Mouse (Mus musculus) neural tube, embryonic 12.5 days (tissue): ENCODE measurements at regions not wholly inside any gene's neighbourhood (a gene's known extent, or its start where the extent isn't known, plus 50 kb on each side); places are given as distances from the start of the nearest gene placed in this dataset.

ENCODE experiments used
- ATAC-seq: fragments of 200-750 bp; cut with Nextera tagmentation; 2 replicates; pipeline ENCODE4 v1.8.0; 2017; ENCODE audit warnings: low read depth, mild to moderate bottlenecking, moderate TSS enrichment, moderate library complexity; ENCODE audit not compliant: low FRiP score
- H3K27ac ChIP-seq: fragments of 300-500 bp; sonication (generic); 2 replicates; pipeline ENCODE4 v1.5.1; 2016
- H3K27me3 ChIP-seq: fragments of 300-500 bp; sonication (generic); replicated peaks from 2 replicates; pipeline ENCODE4 v1.6.1; 2016; ENCODE audit warnings: mild to moderate bottlenecking
- H3K36me3 ChIP-seq: fragments of 300-500 bp; sonication (generic); 2 replicates; pipeline ENCODE4 v1.6.1; 2016; ENCODE audit warnings: mild to moderate bottlenecking
- H3K4me1 ChIP-seq: fragments of 300-500 bp; sonication (generic); 2 replicates; pipeline ENCODE4 v1.6.1; 2016
- H3K4me2 ChIP-seq: fragments of 300-500 bp; sonication (generic); replicated peaks from 2 replicates; pipeline ENCODE4 v1.6.1; 2016; ENCODE audit warnings: mild to moderate bottlenecking
- H3K4me3 ChIP-seq: fragments of 300-500 bp; sonication (generic); 2 replicates; pipeline ENCODE4 v1.5.1; 2016
- H3K9ac ChIP-seq: fragments of 300-500 bp; sonication (generic); 2 replicates; pipeline ENCODE4 v1.6.1; 2016; ENCODE audit warnings: mild to moderate bottlenecking
- H3K9me3 ChIP-seq: fragments of 300-500 bp; sonication (generic); 2 replicates; pipeline ENCODE4 v1.6.1; 2016; ENCODE audit warnings: mild to moderate bottlenecking
- WGBS: fragments of 180-500 bp; shearing (Covaris S2); methylation state at CpG from one replicate; pipeline ENCODE4 v1.1.7; 2016; 5-methylcytosine and 5-hydroxymethylcytosine counted together

GRCm38 (mm10) chr13:114681887-114682286 lies 136.1 kb upstream of the Mocs2 start:
- Histone ChIP-seq H3K4me1 (no peaks in the 10 kb centered on the region), H3K9me3 (no peaks in the 10 kb centered on the region), H3K9ac (no peak overlapping the region), H3K4me2 (no peak overlapping the region), H3K4me3 (no peak overlapping the region), H3K36me3 (no peaks in the 10 kb centered on the region), H3K27ac (no peak overlapping the region), H3K27me3 (no peaks in the 10 kb centered on the region)
- ATAC-seq: no peak
- 83% methylated on average over 4 of the region's 4 CpGs for WGBS

GRCm38 (mm10) chr13:114682891-114683290 lies 135.1 kb upstream of the Mocs2 start:
- Histone ChIP-seq H3K4me2 (no peak overlapping the region), H3K9me3 (no peaks in the 10 kb centered on the region), H3K27ac (no peak overlapping the region), H3K36me3 (no peaks in the 10 kb centered on the region), H3K27me3 (no peaks in the 10 kb centered on the region), H3K4me3 (no peak overlapping the region), H3K4me1 (no peaks in the 10 kb centered on the region), H3K9ac (no peak overlapping the region)
- ATAC-seq: no peak
- 96% methylated on average over 5 of the region's 5 CpGs for WGBS

- Histone ChIP-seq H3K36me3 (no peaks in the 10 kb centered on the region), H3K4me3 (no peak overlapping the region), H3K27me3 (no peaks in the 10 kb centered on the region), H3K9ac (no peak overlapping the region), H3K4me1 (no peaks in the 10 kb centered on the region), H3K9me3 (no peaks in the 10 kb centered on the region), H3K4me2 (no peak overlapping the region), H3K27ac (no peak overlapping the region)
- no peak for ATAC-seq
- WGBS: 90% methylated on average over 1 of the region's 1 CpGs
Observed at GRCm38 (mm10) chr13:114684298-114684697, 133.7 kb upstream of the Mocs2 start.

DNA sequence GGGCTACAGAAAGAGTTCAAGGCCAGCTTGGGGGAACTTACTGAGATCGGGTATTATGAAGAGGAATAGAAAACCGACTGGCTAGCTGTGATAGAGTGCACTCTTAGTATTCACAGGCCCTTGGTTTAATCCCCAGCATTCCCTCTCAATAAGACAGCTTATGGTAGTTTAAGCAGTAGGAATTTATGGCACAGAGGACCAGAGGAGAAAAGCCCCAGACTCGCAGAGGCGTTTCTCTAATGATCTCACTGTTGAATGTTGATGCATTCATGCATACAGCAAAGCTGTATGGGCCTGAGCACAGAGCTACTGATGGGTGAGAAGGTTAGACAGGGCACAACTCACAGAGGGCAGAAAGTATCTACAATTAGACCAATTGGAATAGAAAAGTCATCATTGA lies 132.7 kb upstream of the Mocs2 start:
- H3K9ac ChIP-seq: no peak overlapping the region
- WGBS: 55% methylated on average over 4 of the region's 4 CpGs
- no peaks in the 10 kb centered on the region for H3K4me1 ChIP-seq
- no peaks in the 10 kb centered on the region for H3K9me3 ChIP-seq
- H3K36me3 ChIP-seq: no peaks in the 10 kb centered on the region
- no peak overlapping the region for H3K4me3 ChIP-seq
- no peak for ATAC-seq
- no peak overlapping the region for H3K27ac ChIP-seq
- H3K27me3 ChIP-seq: no peaks in the 10 kb centered on the region
- no peak overlapping the region for H3K4me2 ChIP-seq

DNA sequence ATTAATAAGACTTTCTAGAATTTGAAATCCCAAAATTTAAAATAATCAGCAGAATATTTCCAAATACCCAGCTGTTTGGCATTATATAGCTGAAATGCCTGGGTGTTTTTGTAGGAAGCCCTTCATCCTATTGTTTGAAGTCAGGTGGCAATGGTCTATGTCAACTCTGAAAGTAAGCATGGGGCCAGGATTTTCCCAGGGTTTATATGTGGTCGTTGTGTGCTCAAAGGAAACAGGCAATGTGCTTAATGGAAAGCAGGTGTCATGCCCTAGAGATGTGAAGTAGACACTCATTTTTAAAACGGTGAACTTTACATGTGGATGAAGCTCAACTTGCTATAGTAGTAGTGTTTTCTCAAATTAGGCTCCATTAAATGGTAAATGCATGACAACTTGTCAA lies 105.4 kb upstream of the Mocs2 start:
- no peak overlapping the region for H3K9ac ChIP-seq
- WGBS: 66% methylated on average over 2 of the region's 2 CpGs
- no peaks in the 10 kb centered on the region for H3K9me3 ChIP-seq
- no peak overlapping the region for H3K4me3 ChIP-seq
- no peak overlapping the region for H3K4me2 ChIP-seq
- no peak overlapping the region for H3K27ac ChIP-seq
- H3K27me3 ChIP-seq: no peaks in the 10 kb centered on the region
- ATAC-seq: no peak
- H3K36me3 ChIP-seq: no peaks in the 10 kb centered on the region
- no peaks in the 10 kb centered on the region for H3K4me1 ChIP-seq

GRCm38 (mm10) chr13:114719771-114720170 lies 98.3 kb upstream of the Mocs2 start:
- Histone ChIP-seq H3K27me3 (no peaks in the 10 kb centered on the region), H3K9me3 (no peaks in the 10 kb centered on the region), H3K27ac (no peak overlapping the region), H3K4me1 (no peaks in the 10 kb centered on the region), H3K4me3 (no peak overlapping the region), H3K9ac (no peak overlapping the region), H3K4me2 (no peak overlapping the region), H3K36me3 (no peaks in the 10 kb centered on the region)
- no peak for ATAC-seq
- WGBS: 89% methylated on average over 4 of the region's 4 CpGs

DNA sequence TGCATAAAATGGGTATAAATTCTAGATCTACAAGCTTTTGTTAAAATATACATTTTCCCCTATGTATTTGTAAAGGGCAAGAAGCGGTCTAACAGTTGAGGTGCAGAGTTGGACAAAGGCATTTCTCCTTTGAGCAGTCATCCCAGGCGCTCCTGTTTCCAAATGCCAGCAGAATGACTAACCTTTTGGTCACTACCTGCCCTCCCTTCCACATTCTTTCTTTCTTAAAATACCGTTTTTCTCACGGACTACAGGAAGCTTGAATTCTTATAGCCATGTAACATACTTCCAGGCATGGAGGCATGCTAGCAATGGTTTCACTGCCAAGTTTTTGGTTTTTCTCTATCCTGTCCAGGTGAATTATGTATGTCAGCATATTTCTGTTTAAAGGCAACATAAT lies 91.2 kb upstream of the Mocs2 start:
- WGBS: 88% methylated on average over 4 of the region's 4 CpGs
- Histone ChIP-seq H3K36me3 (no peaks in the 10 kb centered on the region), H3K27me3 (no peaks in the 10 kb centered on the region), H3K4me3 (no peak overlapping the region), H3K27ac (no peak overlapping the region), H3K9me3 (no peaks in the 10 kb centered on the region), H3K4me1 (no peaks in the 10 kb centered on the region), H3K9ac (no peak overlapping the region), H3K4me2 (no peak overlapping the region)
- ATAC-seq: no peak

DNA sequence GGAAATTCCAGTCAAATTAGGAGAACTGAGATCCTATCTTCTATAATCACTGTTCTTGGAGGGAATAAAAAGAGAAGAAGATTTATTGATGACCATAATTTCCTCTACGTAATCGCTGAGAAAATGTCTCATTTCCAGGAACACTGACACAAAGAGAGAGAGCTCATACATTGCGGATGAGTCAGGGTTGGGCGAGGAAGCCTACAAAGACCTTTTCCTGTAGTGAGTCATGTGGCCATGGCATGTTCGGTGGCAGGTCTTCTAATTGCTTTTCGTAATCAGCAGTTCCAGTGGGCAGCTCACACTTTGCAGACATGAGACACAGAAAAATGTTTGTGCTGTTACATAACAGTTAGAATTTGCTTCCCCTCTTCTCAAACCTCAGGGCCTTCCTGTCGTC lies 83.0 kb upstream of the Mocs2 start:
- 86% methylated on average over 7 of the region's 7 CpGs for WGBS
- H3K27ac ChIP-seq: no peak overlapping the region
- H3K4me1 ChIP-seq: no peaks in the 10 kb centered on the region
- no peak overlapping the region for H3K4me3 ChIP-seq
- no peak for ATAC-seq
- no peaks in the 10 kb centered on the region for H3K27me3 ChIP-seq
- H3K9ac ChIP-seq: no peak overlapping the region
- no peaks in the 10 kb centered on the region for H3K36me3 ChIP-seq
- H3K4me2 ChIP-seq: no peak overlapping the region
- H3K9me3 ChIP-seq: no peaks in the 10 kb centered on the region

GRCm38 (mm10) chr13:114736066-114736465 lies 82.0 kb upstream of the Mocs2 start:
- no peak overlapping the region for H3K4me2 ChIP-seq
- H3K9ac ChIP-seq: no peak overlapping the region
- no peak overlapping the region for H3K4me3 ChIP-seq
- H3K36me3 ChIP-seq: no peaks in the 10 kb centered on the region
- 92% methylated on average over 4 of the region's 4 CpGs for WGBS
- no peaks in the 10 kb centered on the region for H3K4me1 ChIP-seq
- H3K27me3 ChIP-seq: no peaks in the 10 kb centered on the region
- no peak overlapping the region for H3K27ac ChIP-seq
- ATAC-seq: no peak
- H3K9me3 ChIP-seq: no peaks in the 10 kb centered on the region

DNA sequence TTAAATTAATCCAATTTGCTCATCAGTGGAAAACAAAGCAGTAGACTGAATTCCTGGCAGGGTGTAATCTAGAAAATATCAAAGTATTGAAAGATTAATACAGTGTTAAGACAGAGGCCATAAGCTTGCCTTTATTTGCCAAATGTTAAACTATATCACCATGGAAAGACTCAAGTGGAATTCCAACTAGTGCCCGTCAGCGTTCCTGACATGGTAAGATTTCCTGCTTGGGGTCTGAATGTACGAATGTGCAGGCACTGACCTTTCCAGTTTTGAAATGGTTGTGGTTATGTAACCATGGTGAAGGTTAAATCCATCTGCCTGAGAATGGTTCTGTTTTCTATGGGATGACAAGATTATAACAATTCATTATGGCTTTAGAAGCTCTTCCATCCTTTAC lies 75.5 kb upstream of the Mocs2 start:
- no peaks in the 10 kb centered on the region for H3K9me3 ChIP-seq
- no peak overlapping the region for H3K4me3 ChIP-seq
- H3K4me2 ChIP-seq: no peak overlapping the region
- H3K9ac ChIP-seq: no peak overlapping the region
- H3K4me1 ChIP-seq: no peaks in the 10 kb centered on the region
- H3K36me3 ChIP-seq: no peaks in the 10 kb centered on the region
- WGBS: 82% methylated on average over 3 of the region's 3 CpGs
- no peak overlapping the region for H3K27ac ChIP-seq
- H3K27me3 ChIP-seq: no peaks in the 10 kb centered on the region
- no peak for ATAC-seq

DNA sequence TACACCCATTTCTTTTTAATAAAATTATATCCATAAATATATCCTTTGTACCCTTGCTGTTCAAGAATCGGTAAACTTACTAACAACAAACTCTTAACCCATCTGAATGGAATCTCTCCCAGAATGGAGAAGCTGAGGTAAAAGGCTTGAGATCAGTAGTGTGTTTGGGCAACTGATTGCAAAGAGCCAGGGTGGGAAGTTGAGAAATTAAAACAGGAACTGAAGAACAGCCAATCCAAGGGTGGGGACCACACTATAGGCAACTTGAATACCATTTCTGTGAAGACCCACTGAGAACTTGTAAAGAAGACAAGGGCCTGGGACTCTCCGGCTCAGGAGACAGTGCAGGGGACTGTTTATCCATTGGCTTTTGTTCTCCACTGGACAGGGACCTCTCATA lies 72.2 kb upstream of the Mocs2 start:
- Histone ChIP-seq H3K36me3 (no peaks in the 10 kb centered on the region), H3K27me3 (no peaks in the 10 kb centered on the region), H3K27ac (no peak overlapping the region), H3K9me3 (no peaks in the 10 kb centered on the region), H3K4me1 (no peaks in the 10 kb centered on the region), H3K4me3 (no peak overlapping the region), H3K4me2 (no peak overlapping the region), H3K9ac (no peak overlapping the region)
- 91% methylated on average over 2 of the region's 2 CpGs for WGBS
- ATAC-seq: no peak

DNA sequence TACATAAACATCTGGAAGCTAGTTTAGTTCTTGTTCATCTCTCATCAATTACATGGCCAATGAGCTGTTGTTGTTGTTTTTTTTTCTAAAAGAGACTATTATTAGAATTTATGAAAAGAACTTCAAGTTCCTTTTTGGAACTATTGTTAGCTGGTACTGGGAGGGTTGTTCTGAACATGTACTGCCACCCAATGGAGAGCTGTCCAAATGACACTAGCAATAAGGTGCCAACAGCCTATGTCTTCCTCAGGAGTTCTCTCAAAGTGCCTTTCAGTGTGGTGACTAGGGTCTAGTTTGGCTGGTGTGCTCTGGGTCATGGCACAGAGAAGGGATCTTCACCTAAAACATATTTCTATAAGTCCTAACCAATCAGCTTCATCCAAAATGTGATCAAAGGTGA lies 60.6 kb upstream of the Mocs2 start:
- Histone ChIP-seq H3K27me3 (no peaks in the 10 kb centered on the region), H3K4me2 (no peak overlapping the region), H3K4me1 (no peaks in the 10 kb centered on the region), H3K36me3 (no peaks in the 10 kb centered on the region), H3K27ac (no peak overlapping the region), H3K9me3 (no peaks in the 10 kb centered on the region), H3K9ac (no peak overlapping the region), H3K4me3 (no peak overlapping the region)
- ATAC-seq: no peak

DNA sequence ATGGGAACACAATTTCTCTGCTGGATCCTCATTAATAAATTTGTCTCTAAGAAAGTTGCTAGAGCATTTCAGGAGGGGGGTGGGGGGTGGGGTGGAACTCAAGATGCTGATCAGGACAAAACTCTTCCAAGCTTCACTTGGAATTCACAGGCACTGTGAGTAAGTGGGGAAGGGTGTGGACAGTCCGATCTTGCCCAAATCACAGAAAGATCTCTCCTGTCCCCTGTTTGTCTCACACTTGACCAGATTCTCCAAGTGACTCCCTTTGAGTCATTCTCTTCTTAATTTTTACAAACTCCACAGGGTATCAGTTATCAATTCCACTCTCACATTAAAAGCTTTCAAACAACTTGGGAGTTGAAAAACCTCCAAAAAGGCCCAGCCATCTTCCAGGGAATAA lies 58.1 kb upstream of the Mocs2 start:
- Histone ChIP-seq H3K27ac (no peak overlapping the region), H3K9me3 (no peaks in the 10 kb centered on the region), H3K4me3 (no peak overlapping the region), H3K9ac (no peak overlapping the region), H3K4me2 (no peak overlapping the region), H3K4me1 (no peaks in the 10 kb centered on the region), H3K36me3 (no peaks in the 10 kb centered on the region), H3K27me3 (no peaks in the 10 kb centered on the region)
- ATAC-seq: no peak
- WGBS: 76% methylated on average over 1 of the region's 1 CpGs

- no peaks in the 10 kb centered on the region for H3K27me3 ChIP-seq
- no peak overlapping the region for H3K27ac ChIP-seq
- H3K9ac ChIP-seq: no peak overlapping the region
- H3K36me3 ChIP-seq: no peaks in the 10 kb centered on the region
- no peak overlapping the region for H3K4me2 ChIP-seq
- no peaks in the 10 kb centered on the region for H3K9me3 ChIP-seq
- no peak overlapping the region for H3K4me3 ChIP-seq
- no peak for ATAC-seq
- 93% methylated on average over 3 of the region's 3 CpGs for WGBS
- H3K4me1 ChIP-seq: no peaks in the 10 kb centered on the region
Observed at GRCm38 (mm10) chr13:114760901-114761300, 57.1 kb upstream of the Mocs2 start.
